Mouse (Mus musculus): ENCODE data around the gene Msgn1. TPM values are rescaled to one million over a fixed set of nuclear protein-coding genes. Genes with fewer than 3 reads are reported as not detected.
A peak's percentile ranks its signal among the peaks of the same experiment; 100 is the strongest.

Msgn1 gene
- polyA plus RNA-seq, 2 experiments = 0.15 TPM; not detected in 1

GRCm38 (mm10) chr12:11226529-11227268 is 17.9 kb upstream of the Msgn1 start:
- H3K27me3 ChIP-seq (ENCODE audit: control insufficient read depth, insufficient read depth, low read length) = no peaks in the 10 kb centered on the region
- no peak overlapping the region for H3K27ac ChIP-seq (replicated peaks; ENCODE audit: low read depth, low read length)
- DNase-seq (ENCODE audit: low spot score) (peak; percentile 63), ATAC-seq (ENCODE audit: low FRiP score, low read depth) (peak; percentile 79)
- H3K4me1 ChIP-seq (ENCODE audit: control insufficient read depth, insufficient read depth, low read length) = no peaks in the 10 kb centered on the region
- TF ChIP-seq POLR2A (IDR thresholded peaks at IDR 0.05; ENCODE audit: borderline replicate concordance, extremely low read depth, insufficient read depth, insufficient read length) = no peak
- no peak overlapping the region for H3K4me2 ChIP-seq (replicated peaks; ENCODE audit: low read depth, low read length, severe bottlenecking)
- WGBS = 44% methylated on average over 5 of the region's 5 CpGs
- no peak overlapping the region for H3K4me3 ChIP-seq (replicated peaks; ENCODE audit: low read length)
- H3K9ac ChIP-seq (ENCODE audit: low read depth, low read length, severe bottlenecking) = no peak overlapping the region
- no peaks in the 10 kb centered on the region for H3K36me3 ChIP-seq (ENCODE audit: control insufficient read depth, insufficient read depth, low read length)
- no peaks in the 10 kb centered on the region for H3K9me3 ChIP-seq (ENCODE audit: control insufficient read depth, low read length)

GRCm38 (mm10) chr12:11226123-11226522 is 17.4 kb upstream of the Msgn1 start:
- no peak for ATAC-seq (ENCODE audit: low FRiP score, low read depth)
- H3K9me3 ChIP-seq (ENCODE audit: control insufficient read depth, low read length) = no peaks in the 10 kb centered on the region
- H3K27me3 ChIP-seq (ENCODE audit: control insufficient read depth, insufficient read depth, low read length) = no peaks in the 10 kb centered on the region
- no peaks in the 10 kb centered on the region for H3K36me3 ChIP-seq (ENCODE audit: control insufficient read depth, insufficient read depth, low read length)
- no peak overlapping the region for H3K4me2 ChIP-seq (replicated peaks; ENCODE audit: low read depth, low read length, severe bottlenecking)
- H3K4me1 ChIP-seq (ENCODE audit: control insufficient read depth, insufficient read depth, low read length) = no peaks in the 10 kb centered on the region
- no peak for TF ChIP-seq POLR2A (IDR thresholded peaks at IDR 0.05; ENCODE audit: borderline replicate concordance, extremely low read depth, insufficient read depth, insufficient read length)
- H3K27ac ChIP-seq (replicated peaks; ENCODE audit: low read depth, low read length) = no peak overlapping the region
- 31% methylated on average over 1 of the region's 1 CpGs for WGBS
- DNase-seq (ENCODE audit: low spot score) = no peak
- H3K9ac ChIP-seq (ENCODE audit: low read depth, low read length, severe bottlenecking) = no peak overlapping the region
- H3K4me3 ChIP-seq (replicated peaks; ENCODE audit: low read length) = no peak overlapping the region

GRCm38 (mm10) chr12:11224722-11225121 is 15.9 kb upstream of the Msgn1 start:
- DNase-seq (ENCODE audit: low spot score) = no peak
- Histone ChIP-seq H3K4me3 (replicated peaks; ENCODE audit: low read length) (no peak overlapping the region), H3K4me1 (ENCODE audit: control insufficient read depth, insufficient read depth, low read length) (no peaks in the 10 kb centered on the region), H3K27me3 (ENCODE audit: control insufficient read depth, insufficient read depth, low read length) (no peaks in the 10 kb centered on the region), H3K36me3 (ENCODE audit: control insufficient read depth, insufficient read depth, low read length) (no peaks in the 10 kb centered on the region), H3K9me3 (ENCODE audit: control insufficient read depth, low read length) (no peaks in the 10 kb centered on the region), H3K9ac (ENCODE audit: low read depth, low read length, severe bottlenecking) (no peak overlapping the region), H3K4me2 (replicated peaks; ENCODE audit: low read depth, low read length, severe bottlenecking) (no peak overlapping the region), H3K27ac (replicated peaks; ENCODE audit: low read depth, low read length) (no peak overlapping the region)
- WGBS = 14% methylated on average over 5 of the region's 5 CpGs
- no peak for ATAC-seq (ENCODE audit: low FRiP score, low read depth)
- TF ChIP-seq POLR2A (IDR thresholded peaks at IDR 0.05; ENCODE audit: borderline replicate concordance, extremely low read depth, insufficient read depth, insufficient read length) = no peak

- Histone ChIP-seq H3K9ac (ENCODE audit: low read depth, low read length, severe bottlenecking) (no peak overlapping the region), H3K27ac (replicated peaks; ENCODE audit: low read depth, low read length) (no peak overlapping the region), H3K36me3 (ENCODE audit: control insufficient read depth, insufficient read depth, low read length) (no peaks in the 10 kb centered on the region), H3K4me1 (ENCODE audit: control insufficient read depth, insufficient read depth, low read length) (no peaks in the 10 kb centered on the region), H3K4me3 (replicated peaks; ENCODE audit: low read length) (no peak overlapping the region), H3K4me2 (replicated peaks; ENCODE audit: low read depth, low read length, severe bottlenecking) (no peak overlapping the region), H3K9me3 (ENCODE audit: control insufficient read depth, low read length) (no peaks in the 10 kb centered on the region), H3K27me3 (ENCODE audit: control insufficient read depth, insufficient read depth, low read length) (no peaks in the 10 kb centered on the region)
- ATAC-seq (ENCODE audit: low FRiP score, low read depth) (no peak), DNase-seq (ENCODE audit: low spot score) (no peak)
- WGBS = 89% methylated on average over 10 of the region's 10 CpGs
- TF ChIP-seq POLR2A (IDR thresholded peaks at IDR 0.05; ENCODE audit: borderline replicate concordance, extremely low read depth, insufficient read depth, insufficient read length) = no peak
These were observed 14.3 kb upstream of the Msgn1 start for GRCm38 (mm10) chr12:11223090-11223489.

- Histone ChIP-seq H3K27ac (replicated peaks; ENCODE audit: low read depth, low read length) (no peak overlapping the region), H3K4me3 (replicated peaks; ENCODE audit: low read length) (no peak overlapping the region), H3K9ac (ENCODE audit: low read depth, low read length, severe bottlenecking) (no peak overlapping the region), H3K9me3 (ENCODE audit: control insufficient read depth, low read length) (no peaks in the 10 kb centered on the region), H3K36me3 (ENCODE audit: control insufficient read depth, insufficient read depth, low read length) (no peaks in the 10 kb centered on the region), H3K27me3 (ENCODE audit: control insufficient read depth, insufficient read depth, low read length) (no peaks in the 10 kb centered on the region), H3K4me2 (replicated peaks; ENCODE audit: low read depth, low read length, severe bottlenecking) (no peak overlapping the region), H3K4me1 (ENCODE audit: control insufficient read depth, insufficient read depth, low read length) (no peaks in the 10 kb centered on the region)
- ATAC-seq (ENCODE audit: low FRiP score, low read depth) (no peak), DNase-seq (ENCODE audit: low spot score) (no peak)
- no peak for TF ChIP-seq POLR2A (IDR thresholded peaks at IDR 0.05; ENCODE audit: borderline replicate concordance, extremely low read depth, insufficient read depth, insufficient read length)
- 59% methylated on average over 3 of the region's 3 CpGs for WGBS
These were observed 13.8 kb upstream of the Msgn1 start for GRCm38 (mm10) chr12:11222566-11222965.

All from limb, embryonic 14.5 days (tissue).